8 mouse cellular contexts compared by ENCODE assay signal in the genomic region with DNA sequence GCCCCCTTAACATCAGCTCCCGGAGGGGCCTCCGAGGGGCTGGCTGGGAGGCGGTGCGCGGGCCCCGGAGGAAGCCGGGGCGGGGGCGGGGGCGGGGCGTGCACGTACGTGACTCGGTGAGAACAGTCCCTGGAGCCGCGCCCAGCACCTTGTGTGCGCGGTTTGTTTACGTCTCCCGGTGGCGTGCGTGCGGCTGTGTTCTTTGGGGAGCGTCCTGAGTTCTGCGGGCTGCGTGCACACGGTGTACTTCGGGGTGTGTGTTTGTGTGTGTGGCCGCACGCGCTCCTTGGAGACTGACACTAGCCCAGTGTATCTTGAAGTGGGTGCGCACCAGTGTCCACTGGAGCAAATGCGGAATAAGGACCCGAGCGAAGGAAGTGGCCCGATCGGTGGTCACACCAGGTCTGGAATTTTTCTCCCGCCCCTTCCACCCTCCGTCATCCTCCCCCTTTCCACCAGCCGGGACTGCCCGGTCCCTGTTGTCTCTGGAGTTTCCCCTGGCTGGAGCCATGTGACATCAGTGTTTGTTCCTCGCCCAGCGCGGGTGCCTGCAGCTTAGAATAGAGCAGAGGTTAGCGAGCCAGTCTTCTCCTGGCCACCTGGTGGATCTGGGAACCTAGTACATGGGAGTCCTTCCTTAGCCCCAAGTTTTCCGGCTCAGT. TPM values are rescaled to one million over a fixed set of nuclear protein-coding genes. Genes with fewer than 3 reads are reported as not detected.
DNase-seq lines count a peak whose midpoint lies in the region; ATAC-seq lines count a peak whose summit lies in the region.

No protein-coding gene starts in this region.

- H3K4me3 ChIP-seq in embryonic facial prominence, embryonic 12.5 days: peak overlapping the region; percentile 68
- H3K4me3 ChIP-seq in heart, embryonic 13.5 days: peak overlapping the region; percentile 84
- peak overlapping the region; percentile 85 for H3K4me3 ChIP-seq in kidney, embryonic 15.5 days (replicated peaks)

- peaks cover 14% of the 10 kb centered on the region for H3K4me1 ChIP-seq in embryonic facial prominence, embryonic 12.5 days
- peaks cover 34% of the 10 kb centered on the region for H3K4me1 ChIP-seq in heart, embryonic 13.5 days
- peaks cover 41% of the 10 kb centered on the region for H3K4me1 ChIP-seq in kidney, embryonic 15.5 days

- peak; percentile 79 for DNase-seq in CD8-positive naive resting alpha-beta T cell, adult 2 months (ENCODE audit: low read depth in 2 of 2, low spot score in 2 of 2)
- peak; percentile 93 for DNase-seq in T-cell, adult 2 months (ENCODE audit: low spot score)
- DNase-seq in lung, postnatal 14 days: peak; percentile 82
- DNase-seq in retina, postnatal 1 day: peak; percentile 81
- DNase-seq in layer of hippocampus, adult 8-10 months (ENCODE audit: low spot score in 2 of 2): no peak

- peak overlapping the region; percentile 88 for H3K27ac ChIP-seq in embryonic facial prominence, embryonic 12.5 days
- H3K27ac ChIP-seq in heart, embryonic 13.5 days (replicated peaks): peak overlapping the region; percentile 98
- H3K27ac ChIP-seq in kidney, embryonic 15.5 days: peak overlapping the region; percentile 96

- 1% methylated on average over 44 of the region's 46 CpGs for WGBS in embryonic facial prominence, embryonic 12.5 days
- WGBS in heart, embryonic 13.5 days: under 1% methylated on average over 46 of the region's 46 CpGs
- 1% methylated on average over 46 of the region's 46 CpGs for WGBS in kidney, embryonic 15.5 days

- peak overlapping the region; percentile 63 for H3K9ac ChIP-seq in embryonic facial prominence, embryonic 12.5 days
- H3K9ac ChIP-seq in heart, embryonic 13.5 days: peak overlapping the region; percentile 92
- peak overlapping the region; percentile 82 for H3K9ac ChIP-seq in kidney, embryonic 15.5 days

- no peaks in the 10 kb centered on the region for H3K36me3 ChIP-seq in embryonic facial prominence, embryonic 12.5 days
- no peaks in the 10 kb centered on the region for H3K36me3 ChIP-seq in heart, embryonic 13.5 days
- no peaks in the 10 kb centered on the region for H3K36me3 ChIP-seq in kidney, embryonic 15.5 days

- ATAC-seq in embryonic facial prominence, embryonic 12.5 days (ENCODE audit: insufficient number of reproducible peaks, insufficient read depth, low FRiP score, low TSS enrichment): peak; percentile 32; the same call in 1 of the 2 replicates
- ATAC-seq in heart, embryonic 13.5 days (ENCODE audit: extremely low read depth, insufficient number of reproducible peaks, low FRiP score, low TSS enrichment): peak; percentile 82
- peak; percentile 79 for ATAC-seq in kidney, embryonic 15.5 days (replicated peaks; ENCODE audit: low FRiP score)

- H3K27me3 ChIP-seq in embryonic facial prominence, embryonic 12.5 days: peaks cover 8% of the 10 kb centered on the region
- H3K27me3 ChIP-seq in heart, embryonic 13.5 days (replicated peaks): no peaks in the 10 kb centered on the region
- H3K27me3 ChIP-seq in kidney, embryonic 15.5 days: no peaks in the 10 kb centered on the region

- H3K4me2 ChIP-seq in embryonic facial prominence, embryonic 12.5 days (replicated peaks): peak overlapping the region; percentile 94
- peak overlapping the region; percentile 89 for H3K4me2 ChIP-seq in heart, embryonic 13.5 days
- peak overlapping the region; percentile 99 for H3K4me2 ChIP-seq in kidney, embryonic 15.5 days

- no peaks in the 10 kb centered on the region for H3K9me3 ChIP-seq in embryonic facial prominence, embryonic 12.5 days
- H3K9me3 ChIP-seq in heart, embryonic 13.5 days: no peaks in the 10 kb centered on the region
- H3K9me3 ChIP-seq in kidney, embryonic 15.5 days (replicated peaks): no peaks in the 10 kb centered on the region

RNA-seq across cellular contexts. Expression of a gene that starts 1.6 kb away (rescaled TPM):
- polyA plus RNA-seq in embryonic facial prominence, embryonic 12.5 days (2016; fragmentation: Nextera tagmentation; extraction: Ambion mirVana): 1.8 and 1.9 TPM in 2 replicates
- 1.7 and 2.0 TPM in 2 replicates for polyA plus RNA-seq in heart, embryonic 13.5 days (2015; fragmentation: Nextera tagmentation; extraction: Ambion mirVana)
- 3.8 and 4.4 TPM in 2 replicates for polyA plus RNA-seq in kidney, embryonic 15.5 days (2015; fragmentation: Nextera tagmentation; extraction: Ambion mirVana)
- 1 to 10 TPM; 1.2 to 3.7 (median 2.3) TPM for total RNA-seq in layer of hippocampus, adult 8-10 months (2022)

RNA-seq across cellular contexts. Expression of a gene that starts 19.8 kb away (rescaled TPM):
- polyA plus RNA-seq in embryonic facial prominence, embryonic 12.5 days (2016; fragmentation: Nextera tagmentation; extraction: Ambion mirVana): 13.3 and 15.4 TPM in 2 replicates
- 12.2 and 12.7 TPM in 2 replicates for polyA plus RNA-seq in heart, embryonic 13.5 days (2015; fragmentation: Nextera tagmentation; extraction: Ambion mirVana)
- polyA plus RNA-seq in kidney, embryonic 15.5 days (2015; fragmentation: Nextera tagmentation; extraction: Ambion mirVana): 16.9 and 17.7 TPM in 2 replicates
- 10 to 100 TPM; 21.0 to 24.8 (median 23.8) TPM for total RNA-seq in layer of hippocampus, adult 8-10 months (2022)

RNA-seq across cellular contexts. Expression of a gene that starts 55.4 kb away (rescaled TPM):
- polyA plus RNA-seq in embryonic facial prominence, embryonic 12.5 days (2016; fragmentation: Nextera tagmentation; extraction: Ambion mirVana): 61.7 and 63.1 TPM in 2 replicates
- polyA plus RNA-seq in heart, embryonic 13.5 days (2015; fragmentation: Nextera tagmentation; extraction: Ambion mirVana): 65.8 and 72.7 TPM in 2 replicates
- 67.7 and 75.5 TPM in 2 replicates for polyA plus RNA-seq in kidney, embryonic 15.5 days (2015; fragmentation: Nextera tagmentation; extraction: Ambion mirVana)
- total RNA-seq in layer of hippocampus, adult 8-10 months (2022): 10 to 100 TPM; 52.5 to 66.5 (median 57.2) TPM

Comparison
In these comparisons a context has a peak if more than half of its experiments do, and no peak if none do; other contexts are left out.
1. DNase-seq: peak in CD8-positive naive resting alpha-beta T cell, adult 2 months (2 of 2), T-cell, adult 2 months (single experiment), lung, postnatal 14 days (single experiment) and retina, postnatal 1 day (single experiment); none in layer of hippocampus, adult 8-10 months (0 of 2).
2. ATAC-seq: peak in every context shown above with its lines; median percentile 82 in heart, embryonic 13.5 days; 79 in kidney, embryonic 15.5 days; 32 in embryonic facial prominence, embryonic 12.5 days.
3. Peak in every context shown above with its lines, with median percentiles within 50 percentile points of each other: H3K27ac ChIP-seq, H3K4me2 ChIP-seq, H3K4me3 ChIP-seq and H3K9ac ChIP-seq.